Mouse (Mus musculus) ES-Bruce4 (cell line): ENCODE measurements around the gene Tfap2d. TPM values are rescaled to one million over a fixed set of nuclear protein-coding genes. Genes with fewer than 3 reads are reported as not detected.

ENCODE experiments used
- H3K27ac ChIP-seq: 2 replicates; pipeline ENCODE4 v1.5.1; 2012; ENCODE audit warnings: low read length, inconsistent platforms; ENCODE audit not compliant: insufficient read depth
- H3K27me3 ChIP-seq: 2 replicates; pipeline ENCODE4 v1.6.1; 2012; ENCODE audit warnings: mild to moderate bottlenecking, low read length, inconsistent platforms; ENCODE audit not compliant: control insufficient read depth, poor library complexity, insufficient read depth, severe bottlenecking
- H3K36me3 ChIP-seq: 2 replicates; pipeline ENCODE4 v1.6.1; 2012; ENCODE audit warnings: inconsistent platforms, mild to moderate bottlenecking, low read length, moderate library complexity; ENCODE audit not compliant: control insufficient read depth, poor library complexity, insufficient read depth, severe bottlenecking
- H3K4me1 ChIP-seq: one replicate; pipeline ENCODE4 v1.8.1; 2011; ENCODE audit warnings: low read length; ENCODE audit not compliant: control insufficient read depth, insufficient read depth
- H3K4me3 ChIP-seq: 2 replicates; pipeline ENCODE4 v1.5.1; 2011; ENCODE audit warnings: low read depth, mild to moderate bottlenecking, low read length
- H3K9ac ChIP-seq: 2 replicates; pipeline ENCODE4 v1.6.1; 2012; ENCODE audit warnings: low read depth, mild to moderate bottlenecking, inconsistent platforms; ENCODE audit not compliant: poor library complexity, severe bottlenecking
- H3K9me3 ChIP-seq: replicated peaks from 2 replicates; pipeline ENCODE4 v1.6.1; 2012; ENCODE audit warnings: mild to moderate bottlenecking, low read length, inconsistent platforms; ENCODE audit not compliant: control insufficient read depth, poor library complexity, insufficient read depth, severe bottlenecking
- CTCF ChIP-seq: IDR thresholded peaks from one replicate; pipeline ENCODE4 v1.8.1; 2011; ENCODE audit warnings: low read depth, low read length
- EP300 ChIP-seq: IDR thresholded peaks from 2 replicates; pipeline ENCODE4 v1.6.1; 2011; ENCODE audit warnings: low read depth, low read length; ENCODE audit not compliant: insufficient read depth
- POLR2A ChIP-seq: IDR thresholded peaks from one replicate; pipeline ENCODE4 v1.8.1; 2011; ENCODE audit warnings: low read length; ENCODE audit not compliant: insufficient read depth
- polyA plus RNA-seq: library from polyadenylated mRNA; stranded (reverse); fragments of >200 nt; gene quantifications from 2 replicates; pipeline ENCODE4 v1.2.4, GENCODE M21; 2011; ENCODE audit warnings: low read depth; ENCODE audit not compliant: missing spikeins, insufficient read depth, insufficient read length

Gene Tfap2d
- polyA plus RNA-seq, 1 experiment: not detected

DNA sequence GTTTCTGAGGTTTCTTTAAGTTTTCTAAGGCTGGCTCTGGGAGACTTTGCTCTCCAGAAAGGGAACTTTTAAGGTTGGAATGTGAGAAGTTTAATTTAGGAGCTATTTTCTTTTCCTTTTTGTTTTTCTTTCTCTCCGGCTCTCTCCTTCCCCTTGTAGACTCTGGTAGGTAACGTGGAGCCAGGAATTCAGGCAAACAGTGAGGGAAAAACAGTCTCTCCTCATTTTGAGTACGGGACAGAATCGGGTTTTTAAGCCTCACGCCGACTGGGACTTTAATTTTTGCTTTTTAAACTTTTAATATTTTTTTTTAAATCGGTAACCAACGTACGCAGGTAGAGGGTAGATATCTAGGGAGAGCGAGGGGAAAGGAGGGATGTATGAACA lies 106.5 kb downstream of the Tfap2d start:
- no peaks in the 10 kb centered on the region for H3K9me3 ChIP-seq
- no peaks in the 10 kb centered on the region for H3K4me1 ChIP-seq
- H3K4me3 ChIP-seq: no peak overlapping the region
- TF ChIP-seq EP300 (no peak), CTCF (no peak), POLR2A (no peak)
- peak overlapping the region; percentile 24; the same call in 1 of the 2 replicates for H3K9ac ChIP-seq
- H3K27ac ChIP-seq: no peak overlapping the region
- H3K27me3 ChIP-seq: peaks cover 32% of the 10 kb centered on the region
- H3K36me3 ChIP-seq: no peaks in the 10 kb centered on the region

DNA sequence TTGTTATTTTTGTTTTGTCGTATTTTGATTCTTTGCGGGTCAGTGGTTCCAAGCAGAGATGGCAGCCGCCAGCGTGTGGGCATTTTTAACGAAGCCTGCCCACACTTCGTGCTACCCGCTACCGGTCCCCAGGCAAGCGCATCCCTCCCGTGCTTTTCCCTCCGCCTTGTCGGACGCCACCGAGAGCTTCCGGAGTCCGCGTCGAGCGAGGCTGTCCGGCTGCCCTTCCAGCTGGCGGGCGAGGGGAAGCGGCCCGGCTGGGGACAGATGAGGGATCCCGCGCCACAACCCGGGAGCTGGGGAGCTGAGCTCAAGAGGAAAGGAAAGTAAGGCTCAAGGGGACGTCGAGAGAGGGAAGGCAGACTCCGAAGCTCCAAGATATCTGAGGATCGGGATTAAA lies 107.0 kb downstream of the Tfap2d start:
- H3K27me3 ChIP-seq: peaks cover 34% of the 10 kb centered on the region
- H3K4me1 ChIP-seq: no peaks in the 10 kb centered on the region
- peak overlapping the region; percentile 19 for H3K4me3 ChIP-seq
- no peak overlapping the region for H3K27ac ChIP-seq
- H3K9me3 ChIP-seq: no peaks in the 10 kb centered on the region
- H3K9ac ChIP-seq: peak overlapping the region; percentile 24; the same call in 1 of the 2 replicates
- no peaks in the 10 kb centered on the region for H3K36me3 ChIP-seq
- TF ChIP-seq CTCF: no peak
- no peak for TF ChIP-seq EP300
- TF ChIP-seq POLR2A: no peak

DNA sequence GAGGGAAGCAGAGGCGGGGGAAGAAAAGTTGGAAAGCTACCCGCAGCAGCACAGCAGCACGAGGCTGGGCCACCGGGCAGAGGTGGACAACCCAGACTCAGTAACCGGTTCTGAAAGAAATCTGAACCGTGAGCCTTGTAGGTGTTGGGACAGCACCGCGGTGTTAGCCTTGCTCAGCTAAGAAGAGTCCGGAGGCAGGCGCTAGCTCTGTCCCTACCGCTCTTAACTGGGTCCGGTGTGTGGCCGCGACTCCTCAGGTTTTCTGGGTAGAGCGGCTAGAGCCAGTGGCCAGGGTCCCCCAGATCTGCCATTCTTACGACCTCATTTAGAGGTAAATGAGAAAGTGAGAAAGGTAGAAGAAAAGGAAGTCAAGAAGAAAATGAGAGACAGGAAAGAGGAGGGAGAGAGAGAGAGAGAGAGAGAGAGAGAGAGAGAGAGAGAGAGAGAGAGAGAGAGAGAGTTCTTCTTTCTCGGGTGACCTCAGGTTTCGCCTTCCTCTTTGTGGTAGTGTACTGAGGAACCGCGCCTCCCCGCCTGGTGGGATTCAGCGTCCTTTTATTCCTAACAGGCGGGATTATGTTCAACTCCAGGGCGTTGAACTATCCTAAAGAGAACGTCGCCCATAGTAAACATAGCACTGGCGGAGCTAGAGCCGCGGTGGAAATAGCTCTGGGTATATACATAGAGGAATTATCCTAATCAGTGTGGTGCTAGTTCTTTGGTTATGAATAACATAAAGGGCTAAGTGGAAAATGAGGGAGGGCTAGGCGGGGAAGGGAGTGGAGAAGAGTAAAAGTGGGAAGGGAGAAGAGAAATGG lies 107.6 kb downstream of the Tfap2d start:
- TF ChIP-seq POLR2A (no peak), EP300 (no peak), CTCF (no peak)
- Histone ChIP-seq H3K9me3 (no peaks in the 10 kb centered on the region), H3K36me3 (no peaks in the 10 kb centered on the region), H3K27me3 (peaks cover 37% of the 10 kb centered on the region), H3K27ac (no peak overlapping the region), H3K4me3 (no peak overlapping the region; the same call in 1 of the 2 replicates), H3K9ac (peak overlapping the region; percentile 24; the same call in 1 of the 2 replicates), H3K4me1 (no peaks in the 10 kb centered on the region)

DNA sequence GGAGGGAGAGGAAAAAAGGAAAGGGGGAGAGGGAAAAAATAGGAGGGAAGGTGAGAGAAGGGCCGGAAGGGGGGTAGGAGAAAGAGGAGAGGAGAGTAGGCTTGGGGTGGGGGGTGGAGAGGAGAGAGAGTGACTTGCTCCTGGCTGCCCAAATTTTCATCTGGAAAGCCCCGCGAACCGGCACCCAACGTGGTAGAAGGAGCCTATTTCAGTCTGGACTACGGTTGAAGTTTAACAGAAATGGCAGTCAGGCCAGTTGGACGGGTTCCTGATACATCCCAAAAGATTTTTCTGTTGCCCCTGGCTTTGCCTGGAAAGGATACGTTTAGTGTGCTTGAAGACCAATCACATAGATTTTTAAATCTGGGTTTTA lies 108.2 kb downstream of the Tfap2d start:
- H3K9me3 ChIP-seq: no peaks in the 10 kb centered on the region
- H3K9ac ChIP-seq: no peak overlapping the region
- H3K27me3 ChIP-seq: peaks cover 39% of the 10 kb centered on the region
- H3K4me1 ChIP-seq: no peaks in the 10 kb centered on the region
- no peaks in the 10 kb centered on the region for H3K36me3 ChIP-seq
- TF ChIP-seq EP300: no peak
- H3K27ac ChIP-seq: no peak overlapping the region
- no peak overlapping the region for H3K4me3 ChIP-seq

DNA sequence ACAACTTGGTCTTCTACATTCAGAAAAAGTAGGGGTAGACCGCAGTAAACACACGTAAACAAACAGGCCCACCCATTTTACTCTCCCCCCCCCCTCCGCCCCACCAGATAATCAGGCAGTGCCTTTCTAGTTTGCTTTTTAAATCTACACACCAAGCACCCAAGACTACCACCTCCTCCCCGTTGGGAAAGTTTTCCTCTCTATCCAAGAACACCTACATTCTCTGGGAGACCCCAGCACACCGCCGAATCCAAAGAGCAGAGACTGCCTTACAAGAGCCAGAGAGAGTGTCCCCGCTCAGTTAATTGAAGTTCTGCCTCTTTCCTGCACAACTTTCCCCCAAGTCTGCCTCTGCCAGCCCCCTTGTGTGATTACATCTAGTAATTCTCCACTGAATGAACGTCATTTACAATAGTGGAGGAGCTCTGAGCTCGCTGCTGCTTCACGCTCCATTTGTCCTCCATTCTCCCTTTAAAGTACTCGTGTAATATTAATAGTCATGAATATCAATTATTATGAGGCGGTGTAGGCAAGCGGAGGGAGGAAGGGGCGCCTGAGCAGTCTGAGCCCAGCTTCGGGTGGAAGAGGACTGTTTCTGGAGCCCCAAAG lies 108.8 kb downstream of the Tfap2d start:
- TF ChIP-seq POLR2A (no peak), CTCF (no peak), EP300 (no peak)
- Histone ChIP-seq H3K27ac (no peak overlapping the region), H3K9me3 (no peaks in the 10 kb centered on the region), H3K9ac (no peak overlapping the region), H3K4me1 (no peaks in the 10 kb centered on the region), H3K36me3 (no peaks in the 10 kb centered on the region), H3K27me3 (peaks cover 42% of the 10 kb centered on the region), H3K4me3 (no peak overlapping the region)

DNA sequence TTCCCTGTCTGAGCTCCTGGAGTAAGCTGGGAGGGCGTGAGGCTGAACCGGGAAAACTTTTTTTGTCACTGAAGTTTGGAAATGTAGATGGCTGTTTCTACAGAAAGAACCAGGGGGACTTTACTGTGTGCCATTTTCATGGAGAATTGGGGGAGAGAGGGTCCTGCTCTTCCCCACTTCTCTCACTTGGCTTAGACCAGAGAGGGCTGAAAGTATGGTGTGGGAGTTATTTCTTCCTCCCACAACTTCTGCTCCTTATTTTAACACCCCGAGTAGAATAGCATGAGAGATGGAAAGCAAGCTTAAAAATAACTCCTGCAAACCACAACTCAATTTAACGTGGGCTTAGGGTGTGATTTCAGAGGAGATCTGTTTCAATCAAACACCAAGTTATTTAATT lies 109.9 kb downstream of the Tfap2d start:
- no peak overlapping the region for H3K9ac ChIP-seq
- no peak overlapping the region for H3K27ac ChIP-seq
- no peak for TF ChIP-seq EP300
- no peak for TF ChIP-seq CTCF
- no peak for TF ChIP-seq POLR2A
- H3K27me3 ChIP-seq: peaks cover 43% of the 10 kb centered on the region
- no peak overlapping the region for H3K4me3 ChIP-seq
- no peaks in the 10 kb centered on the region for H3K9me3 ChIP-seq
- H3K36me3 ChIP-seq: no peaks in the 10 kb centered on the region
- no peaks in the 10 kb centered on the region for H3K4me1 ChIP-seq
